ENCODE assay signal across 19 mouse cellular contexts in genomic region chr7:141078876-141079275, GRCm38 (mm10). TPM values are rescaled to one million over a fixed set of nuclear protein-coding genes. Genes with fewer than 3 reads are reported as not detected.
A peak's percentile ranks its signal among the peaks of the same experiment; 100 is the strongest.
DNase-seq lines count a peak whose midpoint lies in the region; ATAC-seq and TF ChIP-seq lines count a peak whose summit lies in the region.
"Had no signal": no experiment of that assay in that cellular context is flagged by ENCODE, and none has a peak within 500 bp of the region (broad histone marks: within the 10 kb centered on the region; RNA-seq: fewer than 3 reads in every experiment).

No protein-coding gene starts in this region.

- ATAC-seq in liver, embryonic 12.5 days: no peak
- ATAC-seq in embryonic facial prominence, embryonic 13.5 days (ENCODE audit: insufficient number of reproducible peaks, insufficient read depth, low FRiP score, low TSS enrichment, low read depth): no peak
- no peak for ATAC-seq in stomach, embryonic 15.5 days (ENCODE audit: insufficient read depth, low FRiP score, low read depth)
- ATAC-seq in megakaryocyte, adult 5-6 weeks (ENCODE audit: poor library complexity, severe bottlenecking): no peak
- ATAC-seq: midbrain, embryonic 15.5 days had no signal

- no peak for TF ChIP-seq RAD21 in CH12.LX (IDR thresholded peaks at IDR 0.05; ENCODE audit: low read depth, low read length)

- no peak for TF ChIP-seq EP300 in CH12.LX (IDR thresholded peaks at IDR 0.05; ENCODE audit: low read length)

- no peak overlapping the region for H3K4me2 ChIP-seq in liver, embryonic 12.5 days
- no peak overlapping the region for H3K4me2 ChIP-seq in CH12.LX (ENCODE audit: insufficient read depth, low read depth, poor library complexity, severe bottlenecking)
- peak overlapping the region; percentile 49 for H3K4me2 ChIP-seq in embryonic facial prominence, embryonic 13.5 days
- peak overlapping the region; percentile 48; the same call in 1 of the 2 replicates for H3K4me2 ChIP-seq in stomach, embryonic 15.5 days
- H3K4me2 ChIP-seq: hindbrain, embryonic 13.5 days; midbrain, embryonic 15.5 days had no signal

- DNase-seq in liver (no peak), CH12.LX (ENCODE audit: extremely low read depth) (peak; percentile 20)
- DNase-seq in adrenal gland, postnatal 14 days: no peak
- DNase-seq: adrenal gland, adult 2 months; cerebellum, postnatal 25 days; gastrocnemius, postnatal 14 days; heart, adult 2 months; retina, postnatal 1 day; right cerebral cortex, postnatal 4 days had no signal

- TF ChIP-seq POLR2A in CH12.LX (IDR thresholded peaks at IDR 0.05; ENCODE audit: low read depth, low read length): no peak

- H3K4me3 ChIP-seq in liver, embryonic 12.5 days: no peak overlapping the region
- H3K4me3 ChIP-seq in CH12.LX (replicated peaks in 1 of 3; ENCODE audit: low read depth in 2 of 3, low read length in 2 of 3, poor library complexity in 1 of 3): no peak overlapping the region
- H3K4me3 ChIP-seq in embryonic facial prominence, embryonic 13.5 days: no peak overlapping the region
- peak overlapping the region; percentile 43; the same call in 1 of the 2 replicates for H3K4me3 ChIP-seq in stomach, embryonic 15.5 days (replicated peaks)
- H3K4me3 ChIP-seq: heart, adult 2 months; hindbrain, embryonic 13.5 days; midbrain, embryonic 15.5 days had no signal

- TF ChIP-seq CTCF in CH12.LX (conservative IDR thresholded peaks at IDR 0.05 in 1 of 2, IDR thresholded peaks at IDR 0.05 in 1 of 2; ENCODE audit: low read depth in 2 of 2, low read length in 2 of 2): no peak

- H3K79me2 ChIP-seq in CH12.LX (replicated peaks; ENCODE audit: control insufficient read depth, extremely low read depth, insufficient read depth, poor library complexity, severe bottlenecking): no peaks in the 10 kb centered on the region

- dilution Hi-C loops in CH12.LX (cut with MboI; ENCODE audit: extremely low pct_ligation_motif_present, extremely low pct_unique_long_range_greater_than_20kb, low sequenced_read_pairs): no loop called here

- 0 out of 2 replicates have a peak overlapping the region, but pooled peaks have one; percentile 17 for H3K9ac ChIP-seq in liver, embryonic 12.5 days
- H3K9ac ChIP-seq in CH12.LX (ENCODE audit: insufficient read depth, low read depth): no peak overlapping the region
- no peak overlapping the region for H3K9ac ChIP-seq in embryonic facial prominence, embryonic 13.5 days
- H3K9ac ChIP-seq in stomach, embryonic 15.5 days: no peak overlapping the region
- H3K9ac ChIP-seq: hindbrain, embryonic 13.5 days; midbrain, embryonic 15.5 days had no signal

- no peaks in the 10 kb centered on the region for H3K36me3 ChIP-seq in liver, embryonic 12.5 days
- no peaks in the 10 kb centered on the region for H3K36me3 ChIP-seq in CH12.LX (replicated peaks in 1 of 2; ENCODE audit: control insufficient read depth in 1 of 2, insufficient read depth in 1 of 2, low read length in 1 of 2)
- H3K36me3 ChIP-seq in embryonic facial prominence, embryonic 13.5 days: peaks cover 9% of the 10 kb centered on the region
- H3K36me3 ChIP-seq in stomach, embryonic 15.5 days: no peaks in the 10 kb centered on the region; the same call in 1 of the 2 replicates
- H3K36me3 ChIP-seq: G1E; hindbrain, embryonic 13.5 days; intestine, embryonic 15.5 days; midbrain, embryonic 15.5 days had no signal

- no peak overlapping the region for H3K27ac ChIP-seq in liver, embryonic 12.5 days
- H3K27ac ChIP-seq in CH12.LX (ENCODE audit: insufficient read depth, low read depth): no peak overlapping the region
- H3K27ac ChIP-seq in embryonic facial prominence, embryonic 13.5 days: peak overlapping the region; percentile 68; the same call in 1 of the 2 replicates
- peak overlapping the region; percentile 86 for H3K27ac ChIP-seq in stomach, embryonic 15.5 days
- H3K27ac ChIP-seq: heart, adult 2 months; hindbrain, embryonic 13.5 days; midbrain, embryonic 15.5 days had no signal

- no peaks in the 10 kb centered on the region for H3K9me3 ChIP-seq in liver, embryonic 12.5 days (replicated peaks)
- no peaks in the 10 kb centered on the region for H3K9me3 ChIP-seq in CH12.LX (replicated peaks; ENCODE audit: low read length)
- no peaks in the 10 kb centered on the region for H3K9me3 ChIP-seq in embryonic facial prominence, embryonic 13.5 days
- H3K9me3 ChIP-seq in stomach, embryonic 15.5 days: no peaks in the 10 kb centered on the region
- H3K9me3 ChIP-seq: G1E; hindbrain, embryonic 13.5 days; intestine, embryonic 15.5 days; midbrain, embryonic 15.5 days had no signal

- WGBS in liver, embryonic 12.5 days (ENCODE audit: insufficient replicate concordance): 55% methylated on average over 4 of the region's 4 CpGs
- WGBS in embryonic facial prominence, embryonic 13.5 days: 62% methylated on average over 4 of the region's 4 CpGs
- 79% methylated on average over 4 of the region's 4 CpGs for WGBS in stomach, embryonic 15.5 days

- in situ Hi-C loops in CH12.LX (cut with MboI; ENCODE audit: low pct_ligation_motif_present, low pct_unique_long_range_greater_than_20kb, low sequenced_read_pairs): no loop called here

- 0 out of 2 replicates have a peak, but pooled peaks cover 7% of the 10 kb centered on the region for H3K4me1 ChIP-seq in liver, embryonic 12.5 days
- peaks cover 13 to 21% of the 10 kb centered on the region in 2 experiments for H3K4me1 ChIP-seq in CH12.LX (ENCODE audit: control insufficient read depth in 1 of 2, insufficient read depth in 2 of 2)
- no peaks in the 10 kb centered on the region; the same call in 1 of the 2 replicates for H3K4me1 ChIP-seq in embryonic facial prominence, embryonic 13.5 days
- H3K4me1 ChIP-seq in stomach, embryonic 15.5 days: no peaks in the 10 kb centered on the region
- H3K4me1 ChIP-seq: hindbrain, embryonic 13.5 days; midbrain, embryonic 15.5 days had no signal

- peaks cover 78% of the 10 kb centered on the region for H3K27me3 ChIP-seq in liver, embryonic 12.5 days (replicated peaks)
- H3K27me3 ChIP-seq in CH12.LX (replicated peaks): peaks cover 2% of the 10 kb centered on the region
- H3K27me3 ChIP-seq in embryonic facial prominence, embryonic 13.5 days: peaks cover 11% of the 10 kb centered on the region; the same call in 1 of the 2 replicates
- no peaks in the 10 kb centered on the region for H3K27me3 ChIP-seq in stomach, embryonic 15.5 days (replicated peaks)
- H3K27me3 ChIP-seq: intestine, embryonic 15.5 days; midbrain, embryonic 15.5 days had no signal

RNA-seq across cellular contexts. Expression of gene Pkp3, which starts 0.9 kb away (rescaled TPM):
- 0.71 and 1.1 TPM in 2 replicates for polyA plus RNA-seq in liver, embryonic 12.5 days (2016; fragmentation: Nextera tagmentation; extraction: Ambion mirVana)
- total RNA-seq in CH12.LX (2012; rRNA removed): 52.8 and 63.1 TPM in 2 replicates
- 23.9 and 25.3 TPM in 2 replicates for total RNA-seq in CH12.LX (2014; rRNA removed)
- polyA plus RNA-seq in CH12.LX (2012; ENCODE audit: insufficient read length, low read depth): 37.8 and 38.0 TPM in 2 replicates
- 36.1 and 46.2 TPM in 2 replicates for polyA plus RNA-seq in embryonic facial prominence, embryonic 13.5 days (2015; fragmentation: Nextera tagmentation; extraction: Ambion mirVana)
- polyA plus RNA-seq in stomach, embryonic 15.5 days (2015; fragmentation: Nextera tagmentation; extraction: Ambion mirVana): 38.4 and 47.2 TPM in 2 replicates
- total RNA-seq in megakaryocyte, adult 5-6 weeks (2015): 6.7 and 9.7 TPM in 2 replicates
- total RNA-seq in megakaryocyte, adult 5-6 weeks (2017): 3.8 and 6.1 TPM in 2 replicates
- 0.96 and 3.5 TPM in 2 replicates for total RNA-seq in adrenal gland, postnatal 14 days (2021)
- total RNA-seq: G1E; gastrocnemius, postnatal 14 days had no signal
- polyA plus RNA-seq: G1E had no signal

RNA-seq across cellular contexts. Expression of gene B4galnt4, which starts 18.0 kb away (rescaled TPM):
- polyA plus RNA-seq in liver, embryonic 12.5 days (2016; fragmentation: Nextera tagmentation; extraction: Ambion mirVana): 1.9 and 2.3 TPM in 2 replicates
- total RNA-seq in CH12.LX (2012; rRNA removed) (11.2 and 13.1 TPM in 2 replicates), CH12.LX (2014; rRNA removed) (0.70 and 0.91 TPM in 2 replicates)
- polyA plus RNA-seq in CH12.LX (2012; ENCODE audit: insufficient read length, low read depth): 2.9 TPM in 2 replicates
- polyA plus RNA-seq in embryonic facial prominence, embryonic 13.5 days (2015; fragmentation: Nextera tagmentation; extraction: Ambion mirVana): 26.4 and 27.4 TPM in 2 replicates
- 7.0 and 9.2 TPM in 2 replicates for polyA plus RNA-seq in stomach, embryonic 15.5 days (2015; fragmentation: Nextera tagmentation; extraction: Ambion mirVana)
- total RNA-seq in megakaryocyte, adult 5-6 weeks (2015): 1.5 and 3.0 TPM in 2 replicates
- total RNA-seq in megakaryocyte, adult 5-6 weeks (2017): 1.7 and 2.5 TPM in 2 replicates
- total RNA-seq in adrenal gland, postnatal 14 days (2021): 1.4 and 2.7 TPM in 2 replicates
- total RNA-seq: G1E had no signal
- polyA plus RNA-seq: G1E had no signal

RNA-seq across cellular contexts. Expression of gene Sigirr, which starts 21.5 kb away (rescaled TPM):
- polyA plus RNA-seq in liver, embryonic 12.5 days (2016; fragmentation: Nextera tagmentation; extraction: Ambion mirVana): 16.0 and 16.5 TPM in 2 replicates
- total RNA-seq in CH12.LX (2012; rRNA removed): 12.9 and 19.2 TPM in 2 replicates
- 13.2 and 15.6 TPM in 2 replicates for total RNA-seq in CH12.LX (2014; rRNA removed)
- polyA plus RNA-seq in CH12.LX (2012; ENCODE audit: insufficient read length, low read depth): 15.2 and 16.1 TPM in 2 replicates
- 2.4 and 3.8 TPM in 2 replicates for polyA plus RNA-seq in embryonic facial prominence, embryonic 13.5 days (2015; fragmentation: Nextera tagmentation; extraction: Ambion mirVana)
- polyA plus RNA-seq in stomach, embryonic 15.5 days (2015; fragmentation: Nextera tagmentation; extraction: Ambion mirVana): 13.1 and 15.1 TPM in 2 replicates
- total RNA-seq in megakaryocyte, adult 5-6 weeks (2015): 7.5 and 9.3 TPM in 2 replicates
- 7.7 and 8.2 TPM in 2 replicates for total RNA-seq in megakaryocyte, adult 5-6 weeks (2017)
- 7.5 and 10.0 TPM in 2 replicates for total RNA-seq in adrenal gland, postnatal 14 days (2021)

RNA-seq across cellular contexts. Expression of gene Ano9, which starts 38.7 kb away (rescaled TPM):
- polyA plus RNA-seq in liver, embryonic 12.5 days (2016; fragmentation: Nextera tagmentation; extraction: Ambion mirVana): 0.15 and 0.19 TPM in 2 replicates
- 0.04 TPM in 2 replicates for total RNA-seq in CH12.LX (2012; rRNA removed)
- not detected in 2 replicates for total RNA-seq in CH12.LX (2014; rRNA removed)
- polyA plus RNA-seq in CH12.LX (2012; ENCODE audit: insufficient read length, low read depth): not detected in 2 replicates
- 5.2 TPM in 2 replicates for polyA plus RNA-seq in embryonic facial prominence, embryonic 13.5 days (2015; fragmentation: Nextera tagmentation; extraction: Ambion mirVana)
- polyA plus RNA-seq in stomach, embryonic 15.5 days (2015; fragmentation: Nextera tagmentation; extraction: Ambion mirVana): 16.2 and 20.5 TPM in 2 replicates
- total RNA-seq in megakaryocyte, adult 5-6 weeks (2015): not detected in 2 replicates
- not detected in 2 replicates for total RNA-seq in megakaryocyte, adult 5-6 weeks (2017)
- 0.22 and 0.38 TPM in 2 replicates for total RNA-seq in adrenal gland, postnatal 14 days (2021)
- total RNA-seq: gastrocnemius, postnatal 14 days; liver, adult 2 months; megakaryocyte progenitor cell, adult 5-6 weeks had no signal
- polyA plus RNA-seq: G1E had no signal

RNA-seq across cellular contexts. Expression of gene Ptdss2, which starts 43.3 kb away (rescaled TPM):
- 159 and 164 TPM in 2 replicates for polyA plus RNA-seq in liver, embryonic 12.5 days (2016; fragmentation: Nextera tagmentation; extraction: Ambion mirVana)
- total RNA-seq in CH12.LX (2012; rRNA removed) (10.6 and 12.0 TPM in 2 replicates), CH12.LX (2014; rRNA removed) (2.5 and 2.9 TPM in 2 replicates)
- polyA plus RNA-seq in CH12.LX (2012; ENCODE audit: insufficient read length, low read depth): 22.9 and 33.5 TPM in 2 replicates
- 70.8 and 76.0 TPM in 2 replicates for polyA plus RNA-seq in embryonic facial prominence, embryonic 13.5 days (2015; fragmentation: Nextera tagmentation; extraction: Ambion mirVana)
- 58.6 and 60.7 TPM in 2 replicates for polyA plus RNA-seq in stomach, embryonic 15.5 days (2015; fragmentation: Nextera tagmentation; extraction: Ambion mirVana)
- 7.1 and 10.2 TPM in 2 replicates for total RNA-seq in megakaryocyte, adult 5-6 weeks (2015)
- 1.9 and 2.6 TPM in 2 replicates for total RNA-seq in megakaryocyte, adult 5-6 weeks (2017)
- 46.2 and 49.6 TPM in 2 replicates for total RNA-seq in adrenal gland, postnatal 14 days (2021)

Comparison
In these comparisons a context has a peak if more than half of its experiments do, and no peak if none do; other contexts are left out.
1. H3K27ac ChIP-seq: peak in embryonic facial prominence, embryonic 13.5 days (single experiment) and stomach, embryonic 15.5 days (single experiment); none in liver, embryonic 12.5 days (single experiment) and CH12.LX (single experiment).
2. H3K4me2 ChIP-seq: peak in embryonic facial prominence, embryonic 13.5 days (single experiment) and stomach, embryonic 15.5 days (single experiment); none in liver, embryonic 12.5 days (single experiment) and CH12.LX (single experiment).
3. RNA of gene Pkp3, which starts 0.9 kb away (polyA plus RNA-seq): 38.4 to 47.2 TPM in stomach, embryonic 15.5 days, 36.1 to 46.2 TPM in embryonic facial prominence, embryonic 13.5 days and 37.8 to 38.0 TPM in CH12.LX; 0.71 to 1.1 TPM in liver, embryonic 12.5 days; every median in the first group is over 10 times any median in the second.